Mouse (Mus musculus) liver, embryonic 16.5 days (tissue): ENCODE measurements at regions not wholly inside any gene's neighbourhood (a gene's known extent, or its start where the extent isn't known, plus 50 kb on each side); places are given as distances from the start of the nearest gene placed in this dataset.

Experiments used
- ATAC-seq: fragments of 200-750 bp; cut with Nextera tagmentation; 2 replicates; pipeline ENCODE4 v1.8.0; 2017; ENCODE audit warnings: low read depth, mild to moderate bottlenecking, moderate number of reproducible peaks, moderate library complexity
- H3K27ac ChIP-seq: fragments of 300-500 bp; sonication (generic); 2 replicates; pipeline ENCODE4 v1.5.1; 2014; ENCODE audit warnings: mild to moderate bottlenecking, low read length
- H3K27me3 ChIP-seq: fragments of 300-500 bp; sonication (generic); 2 replicates; pipeline ENCODE4 v1.6.1; 2014; ENCODE audit warnings: low read depth, low read length, mixed read lengths; ENCODE audit not compliant: control insufficient read depth, insufficient read depth
- H3K36me3 ChIP-seq: fragments of 300-500 bp; sonication (generic); 2 replicates; pipeline ENCODE4 v1.6.1; 2014; ENCODE audit warnings: mild to moderate bottlenecking; ENCODE audit not compliant: control insufficient read depth, insufficient read depth
- H3K4me1 ChIP-seq: fragments of 300-500 bp; sonication (generic); 2 replicates; pipeline ENCODE4 v1.6.1; 2014; ENCODE audit warnings: low read depth, low read length, mixed read lengths; ENCODE audit not compliant: control insufficient read depth
- H3K4me2 ChIP-seq: fragments of 300-500 bp; sonication (generic); 2 replicates; pipeline ENCODE4 v1.6.1; 2014; ENCODE audit warnings: low read depth, low read length, mixed read lengths
- H3K4me3 ChIP-seq: fragments of 300-500 bp; sonication (generic); 2 replicates; pipeline ENCODE4 v1.5.1; 2014; ENCODE audit warnings: low read depth, mild to moderate bottlenecking, low read length
- H3K9ac ChIP-seq: fragments of 300-500 bp; sonication (generic); 2 replicates; pipeline ENCODE4 v1.6.1; 2014; ENCODE audit warnings: low read depth, low read length
- H3K9me3 ChIP-seq: fragments of 300-500 bp; sonication (generic); replicated peaks from 2 replicates; pipeline ENCODE4 v1.6.1; 2016; ENCODE audit warnings: low read length; ENCODE audit not compliant: control insufficient read depth
- WGBS: fragments of 180-500 bp; shearing (Covaris S2); extraction: QIAGEN DNeasy Blood & Tissue Kit; methylation state at CpG from one replicate; pipeline ENCODE4 v1.1.7; 2014; ENCODE audit not compliant: insufficient replicate concordance; 5-methylcytosine and 5-hydroxymethylcytosine counted together

DNA sequence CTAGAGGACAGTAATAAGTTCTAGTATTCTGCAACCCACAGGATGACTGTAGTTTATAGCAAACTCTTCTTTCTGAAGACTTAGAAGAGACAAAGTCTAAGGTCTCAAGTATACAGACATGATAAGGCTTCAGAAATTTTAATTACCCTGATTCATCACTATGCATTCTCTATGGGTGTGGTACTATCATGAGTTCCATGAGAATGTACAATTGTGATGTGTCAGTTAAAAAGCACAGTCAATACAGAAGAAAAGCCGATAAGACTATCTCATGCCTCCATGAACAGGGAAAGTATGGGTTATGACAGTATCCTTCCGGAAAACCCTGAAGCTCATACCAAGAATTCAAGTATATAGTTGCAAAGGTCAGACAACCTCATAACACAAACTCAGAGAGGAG lies 333.8 kb upstream of the Pitrm1 start:
- Histone ChIP-seq H3K9ac (no peak overlapping the region), H3K4me2 (no peak overlapping the region), H3K27me3 (no peaks in the 10 kb centered on the region), H3K4me3 (no peak overlapping the region), H3K4me1 (no peaks in the 10 kb centered on the region), H3K36me3 (no peaks in the 10 kb centered on the region), H3K9me3 (no peaks in the 10 kb centered on the region), H3K27ac (no peak overlapping the region)
- WGBS: 60% methylated on average over 2 of the region's 2 CpGs
- ATAC-seq: no peak

DNA sequence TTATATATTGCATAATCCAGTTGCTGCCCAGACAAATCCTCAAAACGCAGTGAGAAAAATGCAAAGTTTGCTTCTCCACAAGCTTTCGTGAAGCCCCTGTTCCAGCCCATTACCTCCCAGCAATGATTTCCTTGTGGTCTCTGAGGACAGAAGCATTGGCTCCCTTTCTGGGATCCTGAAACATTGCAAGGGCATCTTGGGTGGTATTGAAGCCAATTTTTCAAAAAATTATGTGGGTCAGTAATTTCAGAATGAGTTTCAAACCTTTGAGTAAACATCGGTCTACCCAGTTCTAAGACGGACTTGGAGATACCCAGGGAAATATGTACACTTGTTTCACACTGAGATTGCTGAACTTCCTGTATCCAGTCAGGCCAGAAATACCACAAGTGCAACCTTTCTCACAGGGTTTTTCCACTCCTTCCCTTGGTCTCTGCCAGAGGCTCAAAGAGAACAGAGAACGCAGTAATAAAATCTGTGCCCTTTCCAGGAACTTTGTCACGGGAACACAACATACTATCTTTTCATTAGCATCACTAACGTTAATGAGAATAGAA lies 321.8 kb upstream of the Pitrm1 start:
- Histone ChIP-seq H3K4me3 (no peak overlapping the region), H3K4me2 (no peak overlapping the region), H3K9me3 (no peaks in the 10 kb centered on the region), H3K4me1 (no peaks in the 10 kb centered on the region), H3K27me3 (no peaks in the 10 kb centered on the region), H3K27ac (no peak overlapping the region), H3K36me3 (no peaks in the 10 kb centered on the region), H3K9ac (no peak overlapping the region)
- no peak for ATAC-seq
- 66% methylated on average over 7 of the region's 7 CpGs for WGBS

DNA sequence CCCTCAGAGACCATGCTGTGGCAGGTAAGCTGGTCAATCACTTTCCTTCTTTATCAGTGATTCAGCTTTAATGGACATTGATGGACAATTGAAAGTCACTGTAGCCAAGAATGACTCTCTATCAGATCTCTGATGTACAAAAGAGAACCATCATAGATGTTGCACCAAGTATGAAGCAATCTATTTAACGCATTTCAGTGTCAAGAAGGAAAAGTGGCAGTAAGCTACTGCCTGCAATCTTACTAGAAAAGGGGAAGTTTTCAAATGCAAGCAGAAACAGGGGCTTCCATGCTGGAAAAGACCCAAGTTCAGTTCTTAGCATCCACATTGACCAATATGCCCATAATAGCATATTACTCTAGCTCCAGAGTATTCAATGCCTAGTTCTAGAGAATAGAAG lies 319.7 kb upstream of the Pitrm1 start:
- no peak overlapping the region for H3K9ac ChIP-seq
- no peak overlapping the region for H3K4me3 ChIP-seq
- H3K4me1 ChIP-seq: no peaks in the 10 kb centered on the region
- no peaks in the 10 kb centered on the region for H3K36me3 ChIP-seq
- 30% methylated on average over 1 of the region's 1 CpGs for WGBS
- H3K27ac ChIP-seq: no peak overlapping the region
- no peak overlapping the region for H3K4me2 ChIP-seq
- no peak for ATAC-seq
- no peaks in the 10 kb centered on the region for H3K27me3 ChIP-seq
- H3K9me3 ChIP-seq: no peaks in the 10 kb centered on the region

DNA sequence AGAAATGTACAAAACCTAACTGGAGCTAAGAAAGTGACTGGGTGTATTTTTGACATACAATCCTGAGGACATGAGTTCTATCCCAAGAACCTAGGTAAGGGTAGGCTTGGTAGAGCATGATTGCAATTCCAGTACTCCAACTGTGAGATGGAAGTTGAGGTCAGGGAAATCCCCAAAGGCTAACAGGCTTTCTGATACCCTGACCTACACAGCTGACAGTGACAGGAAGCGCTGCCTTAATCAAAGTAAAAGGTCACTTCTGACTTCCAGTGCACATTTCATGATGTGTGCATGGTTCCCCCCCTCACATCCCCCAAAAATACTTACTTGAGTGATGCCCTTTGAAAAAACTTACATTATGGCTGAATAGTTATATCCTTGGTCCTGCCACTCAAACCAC lies 312.6 kb upstream of the Pitrm1 start:
- no peak for ATAC-seq
- 57% methylated on average over 1 of the region's 1 CpGs for WGBS

DNA sequence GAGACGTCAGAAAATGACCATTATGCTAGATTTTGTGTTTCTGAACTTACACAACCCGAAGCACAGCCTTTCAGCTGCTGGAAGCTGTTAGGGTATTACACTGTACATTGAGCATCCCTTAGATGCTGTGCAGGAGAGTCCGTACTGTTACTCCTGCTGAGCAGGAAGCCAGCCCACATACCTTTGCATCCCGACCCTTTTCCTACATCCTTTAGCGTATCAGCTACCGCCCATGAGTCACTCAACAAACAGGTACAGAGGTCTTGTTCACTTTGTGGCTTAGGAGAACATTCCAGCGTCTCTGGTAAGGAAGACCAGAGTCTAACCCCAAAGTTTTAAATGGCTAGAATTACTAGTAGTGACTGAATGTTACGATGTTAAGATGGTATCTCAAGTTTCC lies 311.4 kb upstream of the Pitrm1 start:
- no peak overlapping the region for H3K4me3 ChIP-seq
- H3K9me3 ChIP-seq: no peaks in the 10 kb centered on the region
- H3K36me3 ChIP-seq: no peaks in the 10 kb centered on the region
- H3K27ac ChIP-seq: no peak overlapping the region
- no peak overlapping the region for H3K9ac ChIP-seq
- no peak for ATAC-seq
- no peaks in the 10 kb centered on the region for H3K4me1 ChIP-seq
- H3K27me3 ChIP-seq: no peaks in the 10 kb centered on the region
- 60% methylated on average over 8 of the region's 8 CpGs for WGBS
- no peak overlapping the region for H3K4me2 ChIP-seq

More for the DNA sequence above, 312.6 kb upstream of the Pitrm1 start:
- H3K27ac ChIP-seq: no peak overlapping the region
- H3K4me2 ChIP-seq: no peak overlapping the region
- no peaks in the 10 kb centered on the region for H3K4me1 ChIP-seq
- H3K4me3 ChIP-seq: no peak overlapping the region
- H3K9ac ChIP-seq: no peak overlapping the region
- no peaks in the 10 kb centered on the region for H3K9me3 ChIP-seq
- H3K36me3 ChIP-seq: no peaks in the 10 kb centered on the region
- no peaks in the 10 kb centered on the region for H3K27me3 ChIP-seq

DNA sequence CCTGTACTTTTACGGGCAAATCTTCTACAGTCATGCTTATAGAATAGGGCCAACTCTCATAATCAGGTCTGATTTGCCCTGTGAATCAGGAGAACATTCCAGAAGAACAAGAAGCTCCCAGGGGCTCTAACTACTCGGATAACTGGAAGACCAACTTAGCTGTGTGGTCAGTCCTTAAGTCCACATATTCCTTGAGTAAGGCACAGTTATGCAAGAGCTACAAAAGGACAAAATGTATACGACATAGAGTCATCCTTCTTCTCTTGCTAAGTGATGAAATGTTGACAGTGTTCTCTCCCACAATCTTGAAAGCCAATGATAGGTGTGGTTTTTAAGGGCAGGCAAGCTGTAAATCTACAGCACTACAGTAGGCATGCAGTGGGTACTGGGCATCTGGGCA lies 310.7 kb upstream of the Pitrm1 start:
- Histone ChIP-seq H3K27me3 (no peaks in the 10 kb centered on the region), H3K36me3 (no peaks in the 10 kb centered on the region), H3K9ac (no peak overlapping the region), H3K4me2 (no peak overlapping the region), H3K4me1 (no peaks in the 10 kb centered on the region), H3K4me3 (no peak overlapping the region), H3K9me3 (no peaks in the 10 kb centered on the region), H3K27ac (no peak overlapping the region)
- WGBS: 51% methylated on average over 3 of the region's 3 CpGs
- no peak for ATAC-seq

DNA sequence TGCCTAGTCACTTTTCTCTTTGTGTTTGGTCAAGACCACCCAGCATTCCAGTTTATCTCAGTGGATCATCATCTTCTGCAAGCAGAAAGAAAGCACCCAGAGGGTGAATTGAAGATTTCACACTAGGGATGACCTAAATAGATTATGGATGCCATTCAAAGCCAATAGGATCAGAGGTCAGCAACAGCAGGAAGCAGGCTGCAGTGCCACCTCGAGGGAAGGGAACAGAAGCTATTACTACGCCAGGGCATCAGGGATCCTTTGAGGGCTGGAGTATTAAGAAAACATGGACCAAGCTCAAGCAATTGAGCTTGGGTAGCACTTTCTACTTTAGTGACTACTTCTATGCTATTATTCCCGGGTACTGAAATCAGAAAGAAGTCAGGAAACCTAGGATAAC lies 307.1 kb upstream of the Pitrm1 start:
- H3K27me3 ChIP-seq: no peaks in the 10 kb centered on the region
- WGBS: 39% methylated on average over 3 of the region's 3 CpGs
- no peaks in the 10 kb centered on the region for H3K4me1 ChIP-seq
- no peak overlapping the region for H3K4me3 ChIP-seq
- no peaks in the 10 kb centered on the region for H3K9me3 ChIP-seq
- H3K27ac ChIP-seq: no peak overlapping the region
- no peak overlapping the region for H3K4me2 ChIP-seq
- H3K36me3 ChIP-seq: no peaks in the 10 kb centered on the region
- ATAC-seq: no peak
- H3K9ac ChIP-seq: no peak overlapping the region

DNA sequence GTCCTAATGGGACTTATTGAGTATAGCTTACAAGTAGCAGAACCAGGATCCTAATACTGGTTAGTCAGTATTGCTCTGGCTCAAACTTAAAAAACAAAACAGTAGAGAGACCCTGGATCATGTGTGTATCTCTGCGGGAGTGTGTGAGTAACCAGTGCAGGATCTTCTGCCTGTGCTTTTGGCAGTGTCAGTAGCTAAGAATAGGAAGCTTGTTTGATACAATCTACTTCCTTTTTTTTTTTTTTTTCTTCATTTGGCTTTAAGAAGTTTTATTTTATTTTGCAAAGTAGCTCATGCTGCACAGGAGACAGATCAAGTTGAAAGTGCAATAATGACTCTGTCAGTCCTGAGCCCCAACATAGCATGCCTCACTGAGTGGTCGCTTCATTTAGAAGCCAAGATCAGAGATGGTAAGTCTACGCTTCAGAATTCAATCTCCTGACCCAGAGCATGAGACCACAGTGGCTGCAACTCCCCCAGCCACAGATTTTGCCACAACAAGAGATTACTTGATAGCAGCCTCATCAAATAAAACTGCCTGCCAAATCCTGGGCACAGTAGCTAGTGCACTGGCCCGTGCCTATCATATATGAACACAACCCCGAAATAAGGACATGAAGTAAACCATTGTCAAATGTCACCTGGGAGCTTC lies 306.4 kb upstream of the Pitrm1 start:
- 38% methylated on average over 5 of the region's 5 CpGs for WGBS
- Histone ChIP-seq H3K9me3 (no peaks in the 10 kb centered on the region), H3K36me3 (no peaks in the 10 kb centered on the region), H3K4me3 (no peak overlapping the region), H3K27ac (no peak overlapping the region), H3K27me3 (no peaks in the 10 kb centered on the region), H3K4me2 (no peak overlapping the region), H3K9ac (no peak overlapping the region), H3K4me1 (no peaks in the 10 kb centered on the region)
- no peak for ATAC-seq

DNA sequence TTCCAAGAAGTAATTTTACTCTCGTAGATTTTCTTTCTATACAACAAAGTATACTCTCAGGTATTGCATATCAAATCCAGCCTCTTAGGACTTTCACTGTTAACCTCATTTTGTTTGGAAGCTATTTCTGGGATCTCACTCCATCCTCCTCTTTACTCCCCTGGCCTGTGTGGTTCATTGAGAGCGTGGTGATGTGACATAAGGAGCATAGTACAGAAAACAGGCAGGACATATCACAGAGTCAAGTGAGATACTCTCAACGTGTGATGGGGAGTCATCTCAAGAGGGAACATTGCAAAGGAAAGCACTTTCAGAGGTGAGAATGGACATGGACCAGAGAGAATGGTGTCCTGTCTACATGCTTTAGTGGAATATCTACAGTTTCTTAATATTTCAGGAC lies 297.8 kb upstream of the Pitrm1 start:
- H3K9me3 ChIP-seq: no peaks in the 10 kb centered on the region
- no peak overlapping the region for H3K27ac ChIP-seq
- no peak overlapping the region for H3K4me3 ChIP-seq
- no peak for ATAC-seq
- no peak overlapping the region for H3K4me2 ChIP-seq
- no peak overlapping the region for H3K9ac ChIP-seq
- H3K27me3 ChIP-seq: no peaks in the 10 kb centered on the region
- WGBS: 64% methylated on average over 3 of the region's 3 CpGs
- no peaks in the 10 kb centered on the region for H3K36me3 ChIP-seq
- no peaks in the 10 kb centered on the region for H3K4me1 ChIP-seq
